Mouse (Mus musculus): ENCODE measurements around the gene Shc1.

- TF ChIP-seq CTCF (IDR thresholded peaks at IDR 0.05; ENCODE audit: borderline replicate concordance, extremely low read depth, insufficient read depth, insufficient read length): no peak
- TF ChIP-seq POLR2A (IDR thresholded peaks at IDR 0.05; ENCODE audit: borderline replicate concordance, extremely low read depth, insufficient read depth, insufficient read length, poor library complexity, severe bottlenecking): no peak
These were observed 37.0 kb upstream of the Shc1 start for GRCm38 (mm10) chr3:89381233-89381632.

Data from brain, embryonic 14.5 days (tissue).